Mouse (Mus musculus): ENCODE measurements at regions not wholly inside any gene's neighbourhood (a gene's known extent, or its start where the extent isn't known, plus 50 kb on each side); places are given as distances from the start of the nearest gene placed in this dataset.

- no peak for DNase-seq (ENCODE audit: low read depth, low spot score)
Observed at GRCm38 (mm10) chr14:58208401-58208800, 138.1 kb downstream of the Fgf9 start.

GRCm38 (mm10) chr14:58202607-58203295, 132.4 kb downstream of the Fgf9 start:
- DNase-seq (ENCODE audit: low read depth, low spot score): no peak

- DNase-seq (ENCODE audit: low read depth, low spot score): no peak
Observed at GRCm38 (mm10) chr14:58189948-58190347, 119.6 kb downstream of the Fgf9 start.

GRCm38 (mm10) chr14:58182869-58183268, 112.5 kb downstream of the Fgf9 start:
- DNase-seq (ENCODE audit: low read depth, low spot score): no peak

GRCm38 (mm10) chr14:58180724-58181123, 110.4 kb downstream of the Fgf9 start:
- no peak for DNase-seq (ENCODE audit: low read depth, low spot score)

GRCm38 (mm10) chr14:58175651-58176363, 105.5 kb downstream of the Fgf9 start:
- no peak for DNase-seq (ENCODE audit: low read depth, low spot score)

GRCm38 (mm10) chr14:58174512-58174911, 104.2 kb downstream of the Fgf9 start:
- no peak for DNase-seq (ENCODE audit: low read depth, low spot score)

- no peak for DNase-seq (ENCODE audit: low read depth, low spot score)
Observed at GRCm38 (mm10) chr14:58168920-58169319, 98.6 kb downstream of the Fgf9 start.
